Mouse (Mus musculus): ENCODE measurements around the gene Ccdc74a. TPM values are rescaled to one million over a fixed set of nuclear protein-coding genes. Genes with fewer than 3 reads are reported as not detected.

Gene Ccdc74a
- 2.5 and 3.0 TPM in 2 replicates for polyA plus RNA-seq (2012)

GRCm38 (mm10) chr16:17646310-17647114 is at the start of gene Ccdc74a:
Gene Ccdc74a (plus strand): TSS chr16:17646470.

GRCm38 (mm10) chr16:17619198-17620105 is 26.8 kb upstream of the Ccdc74a start, which contains the start of gene Smpd4:
Gene Smpd4 (plus strand): TSS chr16:17619354.

Other genes with a start within 250 kb of the Ccdc74a start
- 3.4 and 4.4 TPM in 2 replicates for gene Snap29, start 240.5 kb upstream of the Ccdc74a start, polyA plus RNA-seq (2012)
- 25.8 and 26.5 TPM in 2 replicates for gene Pi4ka, start 240.2 kb upstream of the Ccdc74a start, polyA plus RNA-seq (2012)
- 23.0 and 23.5 TPM in 2 replicates for gene Crkl, start 194.5 kb upstream of the Ccdc74a start, polyA plus RNA-seq (2012)
- gene Aifm3, start 156.9 kb upstream of the Ccdc74a start, polyA plus RNA-seq (2012): 0.02 and 0.09 TPM in 2 replicates
- 38.5 and 42.1 TPM in 2 replicates for gene Lztr1, start 137.8 kb upstream of the Ccdc74a start, polyA plus RNA-seq (2012)
- gene Thap7, start 115.3 kb upstream of the Ccdc74a start, polyA plus RNA-seq (2012): 117 and 148 TPM in 2 replicates
- not detected in 2 replicates for gene Lrrc74b, start 85.2 kb upstream of the Ccdc74a start, polyA plus RNA-seq (2012)
- gene P2rx6, start 84.6 kb upstream of the Ccdc74a start, polyA plus RNA-seq (2012): 0.03 TPM in 1 of 2 replicates, not detected in the other
- gene Slc7a4, start 63.3 kb upstream of the Ccdc74a start, polyA plus RNA-seq (2012): 2.7 and 3.6 TPM in 2 replicates
- gene Smpd4, start 27.1 kb upstream of the Ccdc74a start, polyA plus RNA-seq (2012): 17.5 and 23.1 TPM in 2 replicates
- 181 and 185 TPM in 2 replicates for gene Med15, start 86.4 kb downstream of the Ccdc74a start, polyA plus RNA-seq (2012)
- gene Klhl22, start 113.1 kb downstream of the Ccdc74a start, polyA plus RNA-seq (2012): 23.5 and 34.0 TPM in 2 replicates
- 0.68 and 1.5 TPM in 2 replicates for gene Scarf2, start 150.8 kb downstream of the Ccdc74a start, polyA plus RNA-seq (2012)
- gene B830017H08Rik, start 186.7 kb downstream of the Ccdc74a start, polyA plus RNA-seq (2012): not detected in 2 replicates
- 0.66 and 2.2 TPM in 2 replicates for gene Car15, start 191.9 kb downstream of the Ccdc74a start, polyA plus RNA-seq (2012)
- gene Gm20518, start 245.2 kb downstream of the Ccdc74a start, polyA plus RNA-seq (2012): 0.27 and 0.49 TPM in 2 replicates
- 0.04 TPM in 2 replicates for gene Tssk1, start 247.8 kb downstream of the Ccdc74a start, polyA plus RNA-seq (2012)